Mouse (Mus musculus) testis, adult 2 months (tissue): ENCODE data around the gene Mov10. TPM values are rescaled to one million over a fixed set of nuclear protein-coding genes. Genes with fewer than 3 reads are reported as not detected.

Experiments used
- H3K27ac ChIP-seq: fragments of 200-500 bp; 2 replicates; pipeline ENCODE4 v1.5.1; 2012; ENCODE audit warnings: low read depth, low read length; ENCODE audit not compliant: control insufficient read depth, insufficient read depth
- H3K27me3 ChIP-seq: fragments of 200-500 bp; 2 replicates; pipeline ENCODE4 v1.6.1; 2012; ENCODE audit warnings: mild to moderate bottlenecking, low read length, moderate library complexity; ENCODE audit not compliant: control insufficient read depth, insufficient read depth
- H3K36me3 ChIP-seq: fragments of 200-500 bp; 2 replicates; pipeline ENCODE4 v1.6.1; 2012; ENCODE audit warnings: mild to moderate bottlenecking, low read length; ENCODE audit not compliant: control insufficient read depth, insufficient read depth
- H3K4me1 ChIP-seq: fragments of 200-500 bp; 2 replicates; pipeline ENCODE4 v1.6.1; 2012; ENCODE audit warnings: low read length; ENCODE audit not compliant: control insufficient read depth, insufficient read depth
- H3K4me3 ChIP-seq: fragments of 200-500 bp; 2 replicates; pipeline ENCODE4 v1.5.1; 2012; ENCODE audit warnings: low read depth, mild to moderate bottlenecking, low read length, moderate library complexity, mixed read lengths; ENCODE audit not compliant: control insufficient read depth
- CTCF ChIP-seq: fragments of 200-500 bp; IDR thresholded peaks from 2 replicates; pipeline ENCODE4 v1.5.1; 2012; ENCODE audit warnings: low read depth, mild to moderate bottlenecking, inconsistent platforms, low read length, moderate library complexity; ENCODE audit not compliant: control insufficient read depth, insufficient read depth, insufficient replicate concordance
- POLR2A ChIP-seq: fragments of 200-500 bp; IDR thresholded peaks from 2 replicates; pipeline ENCODE4 v1.6.1; 2012; ENCODE audit warnings: low read depth, mild to moderate bottlenecking, inconsistent platforms, low read length, moderate library complexity; ENCODE audit not compliant: control insufficient read depth
- polyA plus RNA-seq: library from polyadenylated mRNA; depleted of rRNA; stranded (reverse); fragments of >200 nt; gene quantifications from 2 replicates; pipeline ENCODE4 v1.2.3, GENCODE M21; 2012

The Mov10 gene
- polyA plus RNA-seq, 1 experiment, result 8.7 TPM

- TF ChIP-seq POLR2A (no peak), CTCF (no peak)
- no peaks in the 10 kb centered on the region for H3K36me3 ChIP-seq
- peaks cover 15% of the 10 kb centered on the region for H3K4me1 ChIP-seq
- H3K27ac ChIP-seq, result no peak overlapping the region
- no peaks in the 10 kb centered on the region; the same call in 1 of the 2 replicates for H3K27me3 ChIP-seq
- peak overlapping the region; percentile 0; the same call in 1 of the 2 replicates for H3K4me3 ChIP-seq
Observed at GRCm38 (mm10) chr3:104777342-104777741, 41.0 kb downstream of the Mov10 start.

GRCm38 (mm10) chr3:104773301-104773700, 45.1 kb downstream of the Mov10 start:
- Histone ChIP-seq H3K4me3 (no peak overlapping the region), H3K27ac (no peak overlapping the region), H3K36me3 (no peaks in the 10 kb centered on the region), H3K27me3 (no peaks in the 10 kb centered on the region), H3K4me1 (peaks cover 4% of the 10 kb centered on the region)
- TF ChIP-seq CTCF, result no peak

- H3K4me1 ChIP-seq, result no peaks in the 10 kb centered on the region
- H3K27ac ChIP-seq, result no peak overlapping the region
- H3K36me3 ChIP-seq, result no peaks in the 10 kb centered on the region
- TF ChIP-seq POLR2A, result no peak
- TF ChIP-seq CTCF, result no peak
- H3K27me3 ChIP-seq, result no peaks in the 10 kb centered on the region
- H3K4me3 ChIP-seq, result no peak overlapping the region
Observed at GRCm38 (mm10) chr3:104771460-104771859, 46.9 kb downstream of the Mov10 start.

GRCm38 (mm10) chr3:104770918-104771317, 47.4 kb downstream of the Mov10 start:
- H3K4me1 ChIP-seq, result no peaks in the 10 kb centered on the region
- H3K27me3 ChIP-seq, result no peaks in the 10 kb centered on the region
- no peak for TF ChIP-seq CTCF
- no peak for TF ChIP-seq POLR2A

GRCm38 (mm10) chr3:104770035-104770434, 48.3 kb downstream of the Mov10 start:
- H3K27me3 ChIP-seq, result no peaks in the 10 kb centered on the region
- no peak overlapping the region for H3K4me3 ChIP-seq
- TF ChIP-seq POLR2A, result no peak
- TF ChIP-seq CTCF, result peak; percentile 46; the same call in 1 of the 2 replicates
- no peak overlapping the region for H3K27ac ChIP-seq
- H3K4me1 ChIP-seq, result no peaks in the 10 kb centered on the region
- H3K36me3 ChIP-seq, result no peaks in the 10 kb centered on the region

More at GRCm38 (mm10) chr3:104770918-104771317, 47.4 kb downstream of the Mov10 start:
- H3K36me3 ChIP-seq, result no peaks in the 10 kb centered on the region
- no peak overlapping the region for H3K27ac ChIP-seq
- H3K4me3 ChIP-seq, result no peak overlapping the region

- H3K27me3 ChIP-seq, result no peaks in the 10 kb centered on the region
- H3K4me1 ChIP-seq, result no peaks in the 10 kb centered on the region
Observed at GRCm38 (mm10) chr3:104769135-104769534, 49.2 kb downstream of the Mov10 start.

GRCm38 (mm10) chr3:104767716-104768115, 50.6 kb downstream of the Mov10 start:
- Histone ChIP-seq H3K27ac (no peak overlapping the region), H3K4me1 (no peaks in the 10 kb centered on the region), H3K4me3 (no peak overlapping the region), H3K36me3 (no peaks in the 10 kb centered on the region), H3K27me3 (no peaks in the 10 kb centered on the region)
- no peak for TF ChIP-seq CTCF
- no peak for TF ChIP-seq POLR2A

More at GRCm38 (mm10) chr3:104769135-104769534, 49.2 kb downstream of the Mov10 start:
- TF ChIP-seq POLR2A (no peak), CTCF (no peak)
- H3K27ac ChIP-seq, result no peak overlapping the region
- H3K36me3 ChIP-seq, result no peaks in the 10 kb centered on the region
- H3K4me3 ChIP-seq, result no peak overlapping the region

- no peak overlapping the region for H3K4me3 ChIP-seq
- H3K36me3 ChIP-seq, result no peaks in the 10 kb centered on the region
- no peak overlapping the region for H3K27ac ChIP-seq
- no peaks in the 10 kb centered on the region for H3K27me3 ChIP-seq
- H3K4me1 ChIP-seq, result no peaks in the 10 kb centered on the region
- TF ChIP-seq CTCF, result no peak
- TF ChIP-seq POLR2A, result no peak
Observed at GRCm38 (mm10) chr3:104767141-104767540, 51.2 kb downstream of the Mov10 start.
